Mouse (Mus musculus) hindbrain, embryonic 10.5 days (tissue): ENCODE results near the gene Wipi1. TPM values are rescaled to one million over a fixed set of nuclear protein-coding genes. Genes with fewer than 3 reads are reported as not detected.

Experiments used
- DNase-seq: peaks from one replicate; pipeline ENCODE4 v3.0.0-alpha.2; 2017; ENCODE audit warnings: low spot score
- H3K27ac ChIP-seq: fragments of 300-500 bp; sonication (generic); 2 replicates; pipeline ENCODE4 v1.5.1; 2016; ENCODE audit warnings: mild to moderate bottlenecking, moderate library complexity
- H3K27me3 ChIP-seq: fragments of 300-500 bp; sonication (generic); 2 replicates; pipeline ENCODE4 v1.6.1; 2016; ENCODE audit warnings: mild to moderate bottlenecking; ENCODE audit not compliant: poor library complexity, insufficient read depth, severe bottlenecking
- H3K36me3 ChIP-seq: fragments of 300-500 bp; sonication (generic); 2 replicates; pipeline ENCODE4 v1.6.1; 2016; ENCODE audit warnings: mild to moderate bottlenecking, moderate library complexity
- H3K4me1 ChIP-seq: fragments of 300-500 bp; sonication (generic); replicated peaks from 2 replicates; pipeline ENCODE4 v1.6.1; 2016; ENCODE audit warnings: mild to moderate bottlenecking
- H3K4me3 ChIP-seq: fragments of 300-500 bp; sonication (generic); 2 replicates; pipeline ENCODE4 v1.5.1; 2016; ENCODE audit warnings: mild to moderate bottlenecking, moderate library complexity
- H3K9me3 ChIP-seq: fragments of 300-500 bp; sonication (generic); 2 replicates; pipeline ENCODE4 v1.6.1; 2016; ENCODE audit warnings: mild to moderate bottlenecking, moderate library complexity
- WGBS: fragments of 180-500 bp; shearing (Covaris S2); methylation state at CpG from one replicate; pipeline ENCODE4 v1.1.7; 2016; 5-methylcytosine and 5-hydroxymethylcytosine counted together
- polyA plus RNA-seq: library from polyadenylated mRNA; unstranded; fragments of >200 nt; fragmentation: Nextera tagmentation; extraction: Ambion mirVana; gene quantifications from 2 replicates; pipeline ENCODE4 v1.2.1, GENCODE M21; 2016

Wipi1 gene
- polyA plus RNA-seq, 1 experiment from 2014 or later: 16.2 TPM

- DNase-seq: no peak
- Histone ChIP-seq H3K27ac (no peak overlapping the region), H3K4me3 (no peak overlapping the region), H3K4me1 (peaks cover 20% of the 10 kb centered on the region), H3K27me3 (peaks cover 8% of the 10 kb centered on the region), H3K9me3 (no peaks in the 10 kb centered on the region), H3K36me3 (no peaks in the 10 kb centered on the region)
- 77% methylated on average over 9 of the region's 9 CpGs for WGBS
Measured at GRCm38 (mm10) chr11:109615286-109615685, 3.5 kb upstream of the Wipi1 start.

GRCm38 (mm10) chr11:109612871-109613529 lies 1.2 kb upstream of the Wipi1 start:
- H3K36me3 ChIP-seq: no peaks in the 10 kb centered on the region
- DNase-seq: no peak
- H3K9me3 ChIP-seq: no peaks in the 10 kb centered on the region
- peaks cover 8% of the 10 kb centered on the region for H3K27me3 ChIP-seq
- H3K4me1 ChIP-seq: peaks cover 28% of the 10 kb centered on the region
- WGBS: 73% methylated on average over 7 of the region's 7 CpGs
- no peak overlapping the region for H3K27ac ChIP-seq
- no peak overlapping the region for H3K4me3 ChIP-seq

GRCm38 (mm10) chr11:109610795-109611302 lies 918 bp downstream of the Wipi1 start:
- Histone ChIP-seq H3K27ac (peak overlapping the region; percentile 91), H3K36me3 (no peaks in the 10 kb centered on the region), H3K27me3 (peaks cover 8% of the 10 kb centered on the region), H3K4me1 (peaks cover 28% of the 10 kb centered on the region), H3K4me3 (peak overlapping the region; percentile 81), H3K9me3 (no peaks in the 10 kb centered on the region)
- no peak for DNase-seq
- under 1% methylated on average over 26 of the region's 26 CpGs for WGBS

GRCm38 (mm10) chr11:109610046-109610794 lies 1.5 kb downstream of the Wipi1 start:
- Histone ChIP-seq H3K27me3 (peaks cover 8% of the 10 kb centered on the region), H3K4me3 (peak overlapping the region; percentile 81), H3K9me3 (no peaks in the 10 kb centered on the region), H3K4me1 (peaks cover 28% of the 10 kb centered on the region), H3K27ac (peak overlapping the region; percentile 91), H3K36me3 (no peaks in the 10 kb centered on the region)
- no peak for DNase-seq
- WGBS: 21% methylated on average over 9 of the region's 9 CpGs

GRCm38 (mm10) chr11:109608976-109609625 lies 2.7 kb downstream of the Wipi1 start:
- no peaks in the 10 kb centered on the region for H3K9me3 ChIP-seq
- no peak for DNase-seq
- H3K4me1 ChIP-seq: peaks cover 28% of the 10 kb centered on the region
- H3K27ac ChIP-seq: no peak overlapping the region
- H3K4me3 ChIP-seq: no peak overlapping the region
- 80% methylated on average over 6 of the region's 6 CpGs for WGBS
- no peaks in the 10 kb centered on the region for H3K36me3 ChIP-seq
- H3K27me3 ChIP-seq: peaks cover 8% of the 10 kb centered on the region

GRCm38 (mm10) chr11:109607600-109607999 lies 4.2 kb downstream of the Wipi1 start:
- Histone ChIP-seq H3K27me3 (peaks cover under 1% of the 10 kb centered on the region; the same call in 1 of the 2 replicates), H3K9me3 (no peaks in the 10 kb centered on the region), H3K27ac (no peak overlapping the region), H3K36me3 (peaks cover 9% of the 10 kb centered on the region; the same call in 1 of the 2 replicates), H3K4me1 (peaks cover 28% of the 10 kb centered on the region), H3K4me3 (no peak overlapping the region)
- no peak for DNase-seq
- 84% methylated on average over 6 of the region's 6 CpGs for WGBS

- no peak overlapping the region for H3K27ac ChIP-seq
- H3K4me3 ChIP-seq: no peak overlapping the region
- no peaks in the 10 kb centered on the region for H3K4me1 ChIP-seq
- peaks cover 26% of the 10 kb centered on the region for H3K36me3 ChIP-seq
- H3K9me3 ChIP-seq: no peaks in the 10 kb centered on the region
- DNase-seq: no peak
- H3K27me3 ChIP-seq: no peaks in the 10 kb centered on the region
- WGBS: 84% methylated on average over 12 of the region's 12 CpGs
Measured at GRCm38 (mm10) chr11:109598778-109599570, 12.8 kb downstream of the Wipi1 start.

GRCm38 (mm10) chr11:109594761-109595160 lies 17.0 kb downstream of the Wipi1 start:
- 94% methylated on average over 8 of the region's 8 CpGs for WGBS
- no peaks in the 10 kb centered on the region for H3K4me1 ChIP-seq
- H3K36me3 ChIP-seq: peaks cover 5% of the 10 kb centered on the region
- H3K27me3 ChIP-seq: no peaks in the 10 kb centered on the region
- DNase-seq: no peak
- no peak overlapping the region for H3K4me3 ChIP-seq
- no peaks in the 10 kb centered on the region for H3K9me3 ChIP-seq
- no peak overlapping the region for H3K27ac ChIP-seq

GRCm38 (mm10) chr11:109593200-109593981 lies 18.4 kb downstream of the Wipi1 start:
- no peaks in the 10 kb centered on the region for H3K27me3 ChIP-seq
- H3K36me3 ChIP-seq: no peaks in the 10 kb centered on the region; the same call in 1 of the 2 replicates
- WGBS: 76% methylated on average over 6 of the region's 6 CpGs
- H3K9me3 ChIP-seq: no peaks in the 10 kb centered on the region
- DNase-seq: no peak
- H3K4me3 ChIP-seq: no peak overlapping the region
- no peaks in the 10 kb centered on the region for H3K4me1 ChIP-seq
- H3K27ac ChIP-seq: no peak overlapping the region

- H3K27me3 ChIP-seq: no peaks in the 10 kb centered on the region
- no peak overlapping the region for H3K4me3 ChIP-seq
- H3K36me3 ChIP-seq: no peaks in the 10 kb centered on the region; the same call in 1 of the 2 replicates
- H3K4me1 ChIP-seq: 0 out of 2 replicates have a peak, but pooled peaks cover 2% of the 10 kb centered on the region
- no peak for DNase-seq
- H3K9me3 ChIP-seq: no peaks in the 10 kb centered on the region
- 83% methylated on average over 4 of the region's 4 CpGs for WGBS
- H3K27ac ChIP-seq: no peak overlapping the region
Measured at GRCm38 (mm10) chr11:109591511-109591910, 20.3 kb downstream of the Wipi1 start.

GRCm38 (mm10) chr11:109590012-109590411 lies 21.8 kb downstream of the Wipi1 start:
- DNase-seq: no peak
- Histone ChIP-seq H3K27me3 (no peaks in the 10 kb centered on the region), H3K27ac (no peak overlapping the region), H3K4me3 (no peak overlapping the region), H3K36me3 (no peaks in the 10 kb centered on the region), H3K9me3 (no peaks in the 10 kb centered on the region), H3K4me1 (peaks cover 2% of the 10 kb centered on the region; the same call in 1 of the 2 replicates)
- WGBS: 87% methylated on average over 8 of the region's 8 CpGs
